Mouse (Mus musculus) hindbrain, embryonic 14.5 days (tissue): ENCODE results near the gene Otp. TPM values are rescaled to one million over a fixed set of nuclear protein-coding genes. Genes with fewer than 3 reads are reported as not detected.

Source experiments
- ATAC-seq: fragments of 200-750 bp; cut with Nextera tagmentation; 2 replicates; pipeline ENCODE4 v1.8.0; 2017; ENCODE audit warnings: moderate number of reproducible peaks, mild to moderate bottlenecking, moderate TSS enrichment, moderate library complexity; ENCODE audit not compliant: low FRiP score
- DNase-seq: peaks from one replicate; pipeline ENCODE4 v3.0.0-alpha.2; 2015; ENCODE audit warnings: low spot score
- H3K27ac ChIP-seq: fragments of 300-500 bp; sonication (generic); 2 replicates; pipeline ENCODE4 v1.5.1; 2014; ENCODE audit warnings: mild to moderate bottlenecking, moderate library complexity
- H3K27me3 ChIP-seq: fragments of 300-500 bp; sonication (generic); 2 replicates; pipeline ENCODE4 v1.6.1; 2014; ENCODE audit warnings: mild to moderate bottlenecking, low read length, mixed read lengths; ENCODE audit not compliant: control insufficient read depth, insufficient read depth
- H3K36me3 ChIP-seq: fragments of 300-500 bp; sonication (generic); replicated peaks from 2 replicates; pipeline ENCODE4 v1.6.1; 2014; ENCODE audit not compliant: control insufficient read depth, insufficient read depth
- H3K4me1 ChIP-seq: fragments of 300-500 bp; sonication (generic); replicated peaks from 2 replicates; pipeline ENCODE4 v1.6.1; 2014; ENCODE audit warnings: antibody characterized with exemption, low read length, mixed read lengths; ENCODE audit not compliant: control insufficient read depth, insufficient read depth
- H3K4me2 ChIP-seq: fragments of 300-500 bp; sonication (generic); replicated peaks from 2 replicates; pipeline ENCODE4 v1.6.1; 2014; ENCODE audit warnings: mild to moderate bottlenecking, moderate library complexity
- H3K4me3 ChIP-seq: fragments of 300-500 bp; sonication (generic); replicated peaks from 2 replicates; pipeline ENCODE4 v1.5.1; 2014; ENCODE audit warnings: mild to moderate bottlenecking, low read length
- H3K9ac ChIP-seq: fragments of 300-500 bp; sonication (generic); 2 replicates; pipeline ENCODE4 v1.6.1; 2014
- H3K9me3 ChIP-seq: fragments of 300-500 bp; sonication (generic); 2 replicates; pipeline ENCODE4 v1.6.1; 2016; ENCODE audit warnings: low read length; ENCODE audit not compliant: control insufficient read depth
- WGBS: fragments of 180-500 bp; shearing (Covaris S2); extraction: QIAGEN DNeasy Blood & Tissue Kit; methylation state at CpG from one replicate; pipeline ENCODE4 v1.1.7; 2014; 5-methylcytosine and 5-hydroxymethylcytosine counted together
- polyA plus RNA-seq: library from polyadenylated mRNA; unstranded; fragments of >200 nt; fragmentation: Nextera tagmentation; extraction: Ambion mirVana; gene quantifications from 2 replicates; pipeline ENCODE4 v1.2.1, GENCODE M21; 2014

Otp gene
- polyA plus RNA-seq, 1 experiment from 2014 or later, result 10.6 TPM

DNA sequence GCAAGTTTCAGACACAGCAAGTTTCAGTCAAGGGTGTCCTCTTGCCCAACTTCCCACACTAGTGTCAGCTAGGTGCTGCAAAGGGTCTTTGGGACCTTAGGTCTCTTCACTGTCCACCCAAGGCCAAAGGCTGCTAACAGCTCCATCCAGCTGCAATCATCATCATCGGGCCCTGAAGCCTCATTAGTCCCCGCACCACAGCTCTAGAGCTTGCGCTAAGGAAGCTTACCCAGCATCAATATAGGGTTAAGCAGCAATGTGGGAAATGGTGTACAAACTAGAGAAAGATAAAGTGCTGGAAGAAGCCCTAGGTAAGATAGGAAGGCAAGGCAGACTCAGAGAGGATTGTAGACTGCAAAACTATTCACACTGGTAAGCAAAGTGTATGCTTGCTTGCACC lies 5.8 kb downstream of the Otp start:
- peak overlapping the region; percentile 56 for H3K4me2 ChIP-seq
- 0 out of 2 replicates have a peak, but pooled peaks cover 5% of the 10 kb centered on the region for H3K4me1 ChIP-seq
- H3K27me3 ChIP-seq, result peaks cover 87% of the 10 kb centered on the region
- ATAC-seq (no peak), DNase-seq (no peak)
- no peaks in the 10 kb centered on the region for H3K36me3 ChIP-seq
- H3K9me3 ChIP-seq, result no peaks in the 10 kb centered on the region
- H3K4me3 ChIP-seq, result peak overlapping the region; percentile 31
- WGBS, result 0% methylated on average over 3 of the region's 3 CpGs
- H3K27ac ChIP-seq, result peak overlapping the region; percentile 69
- peak overlapping the region; percentile 39 for H3K9ac ChIP-seq

DNA sequence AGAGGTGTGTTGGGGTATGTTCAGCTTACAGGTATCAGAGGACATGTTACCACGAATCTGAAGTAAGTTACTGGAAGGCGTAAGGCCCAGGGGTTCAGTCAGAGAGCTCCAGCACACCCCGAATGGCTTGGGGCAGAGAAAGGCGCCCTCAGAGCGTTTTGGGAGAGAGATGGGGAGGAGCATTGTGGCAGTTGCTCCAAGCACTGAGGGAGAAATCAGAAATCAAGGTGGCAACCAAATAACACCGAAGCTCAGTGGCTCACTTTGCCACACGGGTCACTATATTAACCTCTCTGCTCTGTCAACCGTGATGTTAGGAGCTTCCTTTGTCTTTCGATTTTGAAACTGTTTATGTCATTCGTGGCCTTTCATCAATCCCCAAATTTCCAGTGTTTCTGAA lies 6.8 kb downstream of the Otp start:
- H3K27ac ChIP-seq, result peak overlapping the region; percentile 69
- no peaks in the 10 kb centered on the region for H3K36me3 ChIP-seq
- H3K9ac ChIP-seq, result peak overlapping the region; percentile 39; the same call in 1 of the 2 replicates
- WGBS, result 2% methylated on average over 10 of the region's 10 CpGs
- 0 out of 2 replicates have a peak, but pooled peaks cover 5% of the 10 kb centered on the region for H3K4me1 ChIP-seq
- DNase-seq, result no peak
- no peak for ATAC-seq
- H3K4me2 ChIP-seq, result peak overlapping the region; percentile 56
- H3K27me3 ChIP-seq, result peaks cover 87% of the 10 kb centered on the region
- peak overlapping the region; percentile 31; the same call in 1 of the 2 replicates for H3K4me3 ChIP-seq
- H3K9me3 ChIP-seq, result no peaks in the 10 kb centered on the region

DNA sequence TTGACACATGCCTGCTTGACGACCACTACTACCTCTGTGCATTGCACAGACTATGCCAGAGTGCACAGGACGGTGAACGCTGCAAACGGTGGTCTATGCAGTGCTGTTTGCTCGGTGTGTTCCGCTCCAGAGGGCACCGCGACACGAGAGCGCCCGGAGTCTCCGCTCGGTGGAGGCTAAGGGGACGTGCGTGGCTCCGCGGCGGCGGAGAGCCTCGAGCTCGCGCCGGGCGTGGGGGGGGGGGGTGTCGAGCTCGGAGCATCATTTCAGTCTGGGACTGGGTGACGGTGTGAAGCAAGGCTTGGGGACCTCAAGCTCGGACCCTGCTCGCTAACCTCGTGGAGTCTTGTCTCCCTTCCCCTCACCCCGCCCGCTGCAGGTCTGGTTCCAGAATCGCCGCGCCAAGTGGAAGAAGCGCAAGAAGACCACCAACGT lies 7.3 kb downstream of the Otp start:
- H3K4me1 ChIP-seq, result 0 out of 2 replicates have a peak, but pooled peaks cover 5% of the 10 kb centered on the region
- H3K36me3 ChIP-seq, result no peaks in the 10 kb centered on the region
- peak; percentile 74 for ATAC-seq
- H3K27me3 ChIP-seq, result peaks cover 87% of the 10 kb centered on the region
- under 1% methylated on average over 36 of the region's 37 CpGs for WGBS
- peak overlapping the region; percentile 31 for H3K4me3 ChIP-seq
- H3K9ac ChIP-seq, result peak overlapping the region; percentile 40
- H3K9me3 ChIP-seq, result no peaks in the 10 kb centered on the region
- peak overlapping the region; percentile 69 for H3K27ac ChIP-seq
- peak overlapping the region; percentile 56 for H3K4me2 ChIP-seq
- DNase-seq, result no peak

DNA sequence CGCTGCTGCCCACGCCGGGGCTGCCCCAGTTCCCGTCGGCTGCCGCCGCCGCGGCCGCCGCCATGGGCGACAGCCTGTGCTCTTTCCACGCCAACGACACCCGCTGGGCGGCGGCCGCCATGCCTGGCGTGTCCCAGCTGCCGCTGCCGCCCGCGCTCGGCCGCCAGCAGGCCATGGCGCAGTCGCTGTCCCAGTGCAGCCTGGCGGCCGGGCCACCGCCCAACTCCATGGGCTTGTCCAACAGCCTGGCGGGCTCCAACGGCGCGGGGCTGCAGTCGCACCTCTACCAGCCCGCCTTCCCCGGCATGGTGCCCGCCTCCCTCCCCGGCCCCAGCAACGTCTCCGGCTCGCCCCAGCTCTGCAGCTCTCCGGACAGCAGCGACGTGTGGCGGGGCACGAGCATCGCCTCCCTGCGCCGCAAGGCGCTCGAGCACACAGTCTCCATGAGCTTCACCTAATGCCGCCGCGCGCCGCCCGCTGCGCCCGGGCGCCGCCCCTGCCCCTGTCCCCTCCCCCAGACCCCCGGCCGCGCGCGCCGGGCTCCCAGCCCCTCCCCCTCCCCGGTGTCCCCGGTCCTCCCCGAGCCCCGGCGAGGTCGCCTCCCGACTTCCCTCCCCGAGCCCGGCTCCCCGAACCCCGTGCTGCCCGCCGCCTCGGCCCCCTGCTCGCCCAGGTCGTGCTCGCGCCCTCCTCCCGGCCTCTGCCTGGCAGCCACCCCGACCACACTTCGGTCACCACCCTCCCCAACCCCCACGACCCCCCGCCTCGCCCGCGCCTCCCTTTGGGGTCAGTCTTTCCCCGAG lies 8.0 kb downstream of the Otp start:
- H3K4me1 ChIP-seq, result 0 out of 2 replicates have a peak, but pooled peaks cover 5% of the 10 kb centered on the region
- peaks cover 87% of the 10 kb centered on the region for H3K27me3 ChIP-seq
- H3K9me3 ChIP-seq, result no peaks in the 10 kb centered on the region
- peak overlapping the region; percentile 31 for H3K4me3 ChIP-seq
- DNase-seq, result peak; percentile 25
- peak; percentile 47; the same call in 1 of the 2 replicates for ATAC-seq
- H3K4me2 ChIP-seq, result peak overlapping the region; percentile 56
- H3K27ac ChIP-seq, result peak overlapping the region; percentile 69
- under 1% methylated on average over 79 of the region's 95 CpGs for WGBS
- H3K36me3 ChIP-seq, result no peaks in the 10 kb centered on the region
- H3K9ac ChIP-seq, result peak overlapping the region; percentile 40

DNA sequence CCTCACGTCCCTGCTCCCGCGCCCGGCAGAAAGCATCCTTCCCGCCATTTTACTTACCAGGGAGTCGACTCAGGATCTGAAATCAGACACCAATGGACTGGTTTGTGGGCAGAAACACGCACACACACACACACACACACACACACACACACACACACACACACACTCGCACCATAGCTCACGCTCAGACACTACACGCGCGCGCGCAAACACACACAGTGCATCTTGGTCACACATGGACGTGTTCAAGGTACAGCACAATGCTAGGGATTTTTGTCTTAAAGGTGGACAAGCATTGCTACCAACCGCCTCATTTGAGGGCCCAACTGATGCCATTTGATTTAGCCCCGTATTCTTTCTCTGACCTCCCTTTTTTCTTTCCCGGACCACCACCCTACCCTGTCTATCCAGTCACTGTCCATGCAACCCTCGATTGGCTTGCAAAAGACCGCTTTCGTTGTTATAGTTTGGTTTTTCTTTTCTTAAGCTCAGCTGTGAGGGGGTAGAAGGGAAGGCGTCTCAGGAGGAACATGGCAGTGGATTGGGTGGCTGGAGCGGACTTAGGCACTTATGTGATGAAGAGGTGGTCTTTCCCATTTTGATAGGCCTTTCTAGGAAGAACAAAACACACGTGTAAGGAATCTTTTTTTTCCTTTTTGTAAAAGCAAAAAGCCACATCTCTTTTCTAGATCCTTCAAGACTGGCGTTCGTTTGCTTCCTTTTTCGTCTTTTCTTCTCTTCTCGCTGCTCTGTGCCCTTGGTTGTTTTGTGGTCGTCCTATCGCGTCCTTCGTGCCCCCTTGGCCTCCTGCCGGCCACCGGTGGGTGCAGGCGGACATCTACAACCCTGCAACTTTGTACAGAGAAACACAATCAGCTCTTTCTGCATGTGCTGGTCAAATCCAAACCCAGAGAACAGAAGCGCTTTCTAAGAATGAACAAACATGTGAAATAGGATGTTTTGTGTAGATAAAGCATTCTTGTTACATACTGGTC lies 8.9 kb downstream of the Otp start:
- ATAC-seq (no peak), DNase-seq (peak; percentile 31)
- Histone ChIP-seq H3K9ac (peak overlapping the region; percentile 3; the same call in 1 of the 2 replicates), H3K4me1 (0 out of 2 replicates have a peak, but pooled peaks cover 5% of the 10 kb centered on the region), H3K27me3 (peaks cover 92% of the 10 kb centered on the region), H3K36me3 (no peaks in the 10 kb centered on the region), H3K27ac (peak overlapping the region; percentile 69), H3K4me3 (peak overlapping the region; percentile 31), H3K9me3 (no peaks in the 10 kb centered on the region), H3K4me2 (peak overlapping the region; percentile 56)
- WGBS, result 1% methylated on average over 35 of the region's 36 CpGs

DNA sequence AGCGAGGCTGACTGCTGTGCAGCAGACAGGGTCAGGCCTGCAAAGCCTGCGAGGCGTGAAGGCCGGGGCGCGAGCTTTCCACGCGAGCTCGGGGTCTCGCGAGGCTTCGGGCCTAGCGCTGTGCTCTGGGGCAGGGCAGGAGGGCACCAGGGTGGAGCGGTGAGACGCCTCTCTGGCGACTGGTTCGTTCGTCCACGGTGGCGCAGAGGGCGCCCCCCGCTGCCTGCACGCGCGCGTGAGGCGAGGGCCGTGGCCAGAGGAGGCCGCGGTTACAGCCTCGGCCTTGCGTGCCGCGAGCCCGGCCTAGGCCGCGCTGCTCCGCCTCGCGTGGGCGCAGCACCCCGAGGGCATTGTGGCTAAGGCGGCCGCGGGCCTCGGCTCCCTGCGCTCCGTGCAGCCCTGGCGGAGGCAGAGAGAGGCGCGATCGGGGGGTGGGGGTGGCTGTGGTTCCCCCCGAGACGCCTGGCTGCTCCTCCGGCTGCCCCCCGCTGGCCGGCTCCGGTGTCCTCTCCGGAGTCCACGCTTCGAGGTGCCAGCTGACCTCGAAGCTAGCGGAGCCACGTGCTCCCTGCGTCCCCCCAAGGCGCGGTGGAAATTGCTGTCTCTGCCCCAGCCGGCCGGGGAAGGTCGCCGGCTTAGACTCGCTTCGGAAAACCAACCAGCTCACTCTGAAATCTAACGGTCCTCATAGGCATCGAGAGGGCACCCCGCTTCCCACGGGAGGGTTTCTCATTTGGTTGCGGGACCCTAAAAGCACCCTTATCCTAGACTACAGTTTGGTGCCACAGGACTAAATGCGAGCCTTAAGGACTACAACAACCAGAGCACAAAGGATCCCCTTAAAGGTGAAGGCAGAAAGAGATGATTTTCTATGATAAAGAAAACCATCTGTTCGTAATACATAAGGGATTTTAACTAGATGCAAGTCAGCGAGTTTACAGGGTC lies 10.2 kb downstream of the Otp start:
- Histone ChIP-seq H3K36me3 (no peaks in the 10 kb centered on the region), H3K9me3 (no peaks in the 10 kb centered on the region), H3K4me2 (peak overlapping the region; percentile 42), H3K4me3 (peak overlapping the region; percentile 16), H3K27me3 (peaks cover 92% of the 10 kb centered on the region), H3K9ac (peak overlapping the region; percentile 44), H3K4me1 (0 out of 2 replicates have a peak, but pooled peaks cover 5% of the 10 kb centered on the region), H3K27ac (peak overlapping the region; percentile 72)
- WGBS, result 2% methylated on average over 78 of the region's 81 CpGs
- ATAC-seq, result peak; percentile 49; the same call in 1 of the 2 replicates
- DNase-seq, result peak; percentile 29

DNA sequence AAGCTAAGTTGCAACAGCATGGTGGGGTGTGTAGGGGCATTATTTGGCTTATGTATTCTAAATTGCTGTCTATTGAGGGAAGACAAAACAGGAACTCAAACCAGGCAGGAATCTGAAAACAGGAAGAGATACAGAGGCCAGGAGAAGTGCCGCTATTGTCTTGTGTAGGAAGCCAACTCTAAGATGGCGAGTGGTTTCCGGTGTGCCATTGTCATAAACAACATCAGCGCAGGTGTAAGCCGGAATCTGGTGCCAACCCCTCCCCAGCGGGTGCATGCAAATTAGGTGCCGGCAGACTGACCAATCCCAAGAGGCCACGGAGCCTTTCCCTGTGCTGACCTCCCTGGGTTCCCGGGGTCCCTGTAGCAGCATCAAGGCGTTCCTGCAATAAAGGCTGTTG lies 32.4 kb downstream of the Otp start:
- no peak overlapping the region for H3K4me3 ChIP-seq
- H3K36me3 ChIP-seq, result no peaks in the 10 kb centered on the region
- H3K27me3 ChIP-seq, result peaks cover 2% of the 10 kb centered on the region
- ATAC-seq, result no peak
- H3K4me1 ChIP-seq, result no peaks in the 10 kb centered on the region
- H3K9me3 ChIP-seq, result no peaks in the 10 kb centered on the region
- no peak overlapping the region for H3K27ac ChIP-seq
- DNase-seq, result no peak
- H3K9ac ChIP-seq, result no peak overlapping the region
- WGBS, result 91% methylated on average over 10 of the region's 10 CpGs
- H3K4me2 ChIP-seq, result no peak overlapping the region

DNA sequence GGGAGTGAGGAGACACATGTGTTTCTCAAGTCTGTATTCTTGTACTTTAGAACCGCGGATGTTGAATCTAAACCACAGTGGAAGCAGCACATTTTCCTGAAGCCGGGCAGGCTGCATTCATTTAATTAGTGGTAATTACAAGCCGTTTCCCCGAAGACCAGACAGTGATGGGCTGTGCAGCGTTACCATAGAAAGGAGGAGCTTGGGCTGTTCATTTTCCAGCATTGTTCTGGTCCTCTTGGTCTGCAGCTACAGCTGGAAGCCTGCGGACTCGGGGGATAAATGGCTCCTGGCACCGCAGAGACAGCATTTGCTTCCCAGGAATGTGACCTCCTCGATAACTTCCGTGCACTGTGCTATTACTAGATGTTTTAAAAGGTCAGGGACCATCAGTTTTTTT lies 37.6 kb downstream of the Otp start:
- peak; percentile 65 for DNase-seq
- peak overlapping the region; percentile 9; the same call in 1 of the 2 replicates for H3K4me3 ChIP-seq

More for the DNA sequence above, 37.6 kb downstream of the Otp start:
- WGBS, result 8% methylated on average over 11 of the region's 11 CpGs
- Histone ChIP-seq H3K9me3 (no peaks in the 10 kb centered on the region), H3K9ac (peak overlapping the region; percentile 35), H3K27me3 (no peaks in the 10 kb centered on the region; the same call in none of the 2 replicates), H3K36me3 (no peaks in the 10 kb centered on the region), H3K4me1 (no peaks in the 10 kb centered on the region), H3K4me2 (peak overlapping the region; percentile 46), H3K27ac (no peak overlapping the region)
- ATAC-seq, result peak; percentile 73; the same call in 1 of the 2 replicates
